Mouse (Mus musculus): ENCODE results near the gene 4430402I18Rik.

Gene 4430402I18Rik

DNA sequence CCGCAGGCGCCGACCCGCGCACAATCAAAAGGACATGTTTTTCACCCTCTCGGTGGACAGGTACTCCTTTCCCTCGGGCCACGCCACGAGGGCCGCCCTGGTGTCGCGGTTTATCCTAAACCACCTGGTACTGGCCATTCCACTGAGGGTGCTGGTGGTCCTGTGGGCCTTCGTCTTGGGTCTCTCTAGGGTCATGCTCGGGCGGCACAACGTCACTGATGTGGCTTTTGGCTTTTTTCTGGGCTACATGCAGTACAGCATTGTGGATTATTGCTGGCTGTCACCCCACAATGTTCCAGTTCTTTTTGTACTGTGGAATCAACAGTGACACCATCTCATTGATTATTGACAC lies 3.1 kb downstream of the 4430402I18Rik start:
- no peak for DNase-seq (ENCODE audit: low spot score)

GRCm38 (mm10) chr19:28963842-28964551 lies 3.6 kb downstream of the 4430402I18Rik start, which contains the start of gene Plpp6:
TSS of gene Plpp6 (plus strand) at chr19:28963953.
- DNase-seq (ENCODE audit: low spot score), result peak; percentile 72

DNA sequence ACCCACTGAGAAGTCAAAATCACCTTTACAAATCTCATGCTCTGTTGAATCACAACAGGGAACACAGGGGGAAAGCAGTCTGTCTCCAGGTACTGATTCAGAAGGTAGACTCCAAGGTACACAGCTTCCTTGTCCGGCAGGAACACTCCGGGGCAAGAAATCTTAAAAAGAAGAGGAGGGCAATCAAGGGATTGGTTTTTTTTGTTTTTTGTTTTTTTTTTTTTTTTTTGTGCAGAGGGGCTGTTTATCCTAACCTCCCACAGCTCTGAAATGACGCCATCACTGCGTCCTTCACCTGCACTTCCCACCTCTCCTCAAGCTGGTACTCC lies 4.1 kb downstream of the 4430402I18Rik start:
- DNase-seq (ENCODE audit: low spot score), result no peak

- no peak for DNase-seq (ENCODE audit: low spot score)
Observed at GRCm38 (mm10) chr19:28963113-28963512, 4.5 kb downstream of the 4430402I18Rik start.

GRCm38 (mm10) chr19:28951251-28951650 lies 16.3 kb downstream of the 4430402I18Rik start:
- DNase-seq (ENCODE audit: low spot score), result no peak

DNA sequence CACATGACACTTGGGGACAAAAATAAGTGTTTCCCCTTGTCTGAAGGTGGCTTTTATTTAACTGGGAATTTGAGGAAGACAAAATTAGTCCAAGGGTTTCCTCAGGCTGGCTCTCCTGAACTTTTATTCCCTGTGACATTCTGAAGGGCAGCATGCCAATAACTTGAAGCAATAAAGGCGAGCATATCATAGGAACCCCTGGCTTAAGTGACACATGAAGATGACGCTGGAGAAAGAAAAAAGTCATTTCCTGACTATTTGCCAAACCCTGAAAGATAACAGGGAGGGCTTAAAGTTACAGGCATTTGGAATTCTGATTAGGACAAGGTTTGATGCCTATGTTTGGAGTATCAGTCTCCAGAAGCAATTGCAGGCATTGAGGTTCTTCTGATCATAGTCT lies 20.3 kb downstream of the 4430402I18Rik start:
- no peak for DNase-seq (ENCODE audit: low spot score)

- no peak for DNase-seq (ENCODE audit: low spot score)
Observed at GRCm38 (mm10) chr19:28946782-28947181, 20.8 kb downstream of the 4430402I18Rik start.

DNA sequence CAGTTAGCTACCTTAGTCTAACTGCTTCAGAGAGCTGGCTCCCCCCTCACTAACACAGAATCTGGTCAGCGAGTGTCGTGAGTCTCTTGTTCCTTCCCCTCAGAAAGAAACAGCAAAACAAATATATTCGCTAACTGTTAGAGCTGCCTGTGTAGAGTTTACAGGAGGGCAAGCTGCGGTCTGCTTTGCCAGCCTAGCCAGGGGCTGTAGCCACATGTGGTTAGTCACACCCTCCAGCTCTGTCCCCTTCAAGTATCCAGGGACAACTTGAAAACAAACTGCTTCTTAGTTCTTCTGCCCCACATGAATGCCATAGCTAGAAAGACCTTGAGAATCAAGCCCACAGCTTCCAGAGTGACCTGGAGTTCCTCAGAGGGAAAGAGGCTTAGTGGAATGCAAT lies 26.3 kb downstream of the 4430402I18Rik start:
- no peak for DNase-seq (ENCODE audit: low spot score)

GRCm38 (mm10) chr19:28940135-28940874 lies 27.3 kb downstream of the 4430402I18Rik start:
- DNase-seq (ENCODE audit: low spot score), result no peak

- DNase-seq (ENCODE audit: low spot score), result no peak
Observed at GRCm38 (mm10) chr19:28934897-28935296, 32.7 kb downstream of the 4430402I18Rik start.

DNA sequence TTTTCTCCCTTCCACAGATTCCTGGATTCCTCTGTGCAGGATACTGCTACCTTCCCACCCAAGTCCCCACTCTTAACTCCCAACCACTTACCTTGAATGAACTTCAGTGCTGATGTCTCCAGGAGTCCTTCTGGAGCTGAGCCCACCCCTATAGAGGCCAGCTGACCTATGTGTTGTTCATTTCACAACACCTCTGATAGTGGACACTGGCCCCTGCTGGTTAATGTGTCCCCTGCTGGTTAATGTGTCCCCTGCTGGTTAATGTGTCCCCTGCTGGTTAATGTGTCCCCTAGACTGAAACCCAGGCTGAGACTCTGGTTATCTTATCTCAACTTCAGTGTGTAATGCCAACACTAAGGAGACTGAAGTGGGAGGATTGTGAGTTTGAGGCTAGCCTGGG lies 38.6 kb downstream of the 4430402I18Rik start:
- DNase-seq (ENCODE audit: low spot score), result no peak

DNA sequence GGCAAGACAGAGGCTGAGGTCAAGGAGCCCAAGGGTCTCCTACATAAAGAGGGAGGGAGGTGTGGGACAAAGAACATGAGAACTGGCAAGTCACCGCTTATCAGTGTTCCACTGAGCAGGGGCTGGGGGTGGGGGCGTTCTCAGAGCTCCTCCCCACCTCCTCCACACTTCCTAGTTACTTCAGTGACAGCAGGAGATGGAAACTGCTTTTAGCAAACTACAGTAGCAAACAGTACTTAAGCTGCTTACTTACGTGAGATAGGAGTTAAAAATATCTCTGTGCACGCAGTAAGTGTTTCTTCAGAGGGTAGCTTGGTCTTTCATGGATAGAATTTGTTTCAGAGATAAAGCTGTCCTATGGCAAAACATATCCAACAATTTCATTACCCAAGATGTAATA lies 40.2 kb downstream of the 4430402I18Rik start:
- DNase-seq (ENCODE audit: low spot score), result no peak

DNA sequence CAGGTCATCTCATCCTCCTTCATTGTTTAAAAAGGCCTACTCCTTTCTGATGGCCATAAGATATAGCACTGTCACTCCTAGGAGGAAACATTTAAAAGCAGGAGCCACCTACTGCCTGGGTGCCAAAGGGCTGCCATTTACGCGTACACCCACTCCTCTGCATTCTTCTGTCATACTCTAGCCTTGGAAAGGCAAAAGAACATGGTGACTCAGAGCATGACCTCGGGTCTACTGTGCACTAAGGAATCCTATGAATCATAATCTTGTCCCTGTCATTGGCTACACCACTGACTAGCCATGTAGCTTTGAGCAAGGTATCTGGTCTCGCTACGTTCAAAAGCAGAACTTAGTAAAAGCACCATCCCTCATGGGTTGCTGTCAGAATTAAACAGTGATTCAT lies 41.2 kb downstream of the 4430402I18Rik start:
- no peak for DNase-seq (ENCODE audit: low spot score)

GRCm38 (mm10) chr19:28917839-28918238 lies 49.8 kb downstream of the 4430402I18Rik start:
- no peak for DNase-seq (ENCODE audit: low spot score)

DNA sequence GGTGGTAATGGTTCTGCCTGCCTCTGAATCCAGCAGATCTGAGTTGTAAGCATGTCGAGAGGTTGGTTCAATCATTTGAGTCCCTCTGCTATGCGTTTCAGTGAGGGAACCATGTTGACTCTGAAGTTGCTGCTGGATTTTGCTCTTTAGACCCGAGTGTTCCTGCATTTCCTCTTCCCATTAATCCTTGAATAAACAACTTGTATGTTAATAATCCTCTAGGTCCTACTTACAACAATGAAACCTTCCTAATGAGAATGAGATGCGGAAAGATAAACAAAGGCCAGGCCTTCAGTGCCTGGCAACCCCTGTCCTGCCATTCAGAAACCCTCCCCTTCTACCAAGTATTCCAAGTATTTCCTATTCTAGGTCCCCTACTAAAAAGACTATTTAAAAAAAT lies 51.1 kb downstream of the 4430402I18Rik start:
- DNase-seq (ENCODE audit: low spot score), result no peak

DNA sequence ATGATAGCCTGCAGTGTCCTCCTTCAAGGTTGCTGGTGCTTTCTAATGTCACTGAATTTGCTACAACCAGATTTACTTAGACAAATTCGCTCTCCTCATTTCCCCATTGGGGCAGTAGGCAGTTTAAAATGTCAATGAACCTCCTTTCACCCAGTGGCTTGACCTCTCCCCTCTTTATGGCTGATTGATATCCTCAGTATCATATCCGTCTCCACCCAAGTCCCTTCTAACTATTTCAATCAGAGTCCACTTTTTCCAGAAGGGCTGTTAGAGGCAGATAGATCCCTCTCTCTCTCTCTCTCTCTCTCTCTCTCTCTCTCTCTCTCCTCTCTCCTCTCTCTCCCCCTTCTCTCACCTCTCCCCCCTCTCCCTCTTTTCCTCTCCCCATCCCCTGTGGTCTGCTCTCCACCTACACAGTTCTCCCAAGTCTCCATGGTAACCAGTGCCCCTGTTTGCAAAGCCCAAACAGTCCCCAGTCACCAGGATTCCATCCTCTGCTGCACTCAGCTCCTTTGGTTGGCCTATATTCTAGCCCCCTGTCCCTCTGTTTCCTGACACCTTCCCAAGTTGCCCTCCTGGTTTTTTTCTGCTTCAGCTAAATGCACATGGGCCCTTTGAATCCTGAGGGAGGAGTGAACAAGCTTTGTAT lies 51.9 kb downstream of the 4430402I18Rik start:
- DNase-seq (ENCODE audit: low spot score), result no peak

- no peak for DNase-seq (ENCODE audit: low spot score)
Observed at GRCm38 (mm10) chr19:28914598-28914997, 53.0 kb downstream of the 4430402I18Rik start.

GRCm38 (mm10) chr19:28908693-28909092 lies 58.9 kb downstream of the 4430402I18Rik start:
- DNase-seq (ENCODE audit: low spot score), result no peak

DNA sequence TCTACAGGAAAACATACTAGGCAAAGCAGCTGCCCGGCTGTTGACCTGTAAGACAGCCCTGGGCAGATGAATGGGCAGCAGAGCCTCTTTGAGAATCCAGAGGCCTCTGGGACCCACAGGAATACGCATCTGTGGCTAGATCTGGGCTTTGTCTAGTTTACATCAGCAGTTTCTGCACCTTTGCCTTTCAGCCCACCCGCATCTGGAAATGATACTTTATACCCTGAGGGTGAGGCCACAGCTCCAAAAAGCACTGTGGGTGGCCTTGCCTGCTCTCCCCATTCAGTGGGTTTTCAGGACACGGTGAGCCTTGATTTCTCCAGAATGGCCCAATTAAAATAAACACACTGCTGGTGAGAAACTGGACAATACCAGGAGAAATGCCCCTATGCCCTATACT lies 59.4 kb downstream of the 4430402I18Rik start:
- DNase-seq (ENCODE audit: low spot score), result no peak

DNA sequence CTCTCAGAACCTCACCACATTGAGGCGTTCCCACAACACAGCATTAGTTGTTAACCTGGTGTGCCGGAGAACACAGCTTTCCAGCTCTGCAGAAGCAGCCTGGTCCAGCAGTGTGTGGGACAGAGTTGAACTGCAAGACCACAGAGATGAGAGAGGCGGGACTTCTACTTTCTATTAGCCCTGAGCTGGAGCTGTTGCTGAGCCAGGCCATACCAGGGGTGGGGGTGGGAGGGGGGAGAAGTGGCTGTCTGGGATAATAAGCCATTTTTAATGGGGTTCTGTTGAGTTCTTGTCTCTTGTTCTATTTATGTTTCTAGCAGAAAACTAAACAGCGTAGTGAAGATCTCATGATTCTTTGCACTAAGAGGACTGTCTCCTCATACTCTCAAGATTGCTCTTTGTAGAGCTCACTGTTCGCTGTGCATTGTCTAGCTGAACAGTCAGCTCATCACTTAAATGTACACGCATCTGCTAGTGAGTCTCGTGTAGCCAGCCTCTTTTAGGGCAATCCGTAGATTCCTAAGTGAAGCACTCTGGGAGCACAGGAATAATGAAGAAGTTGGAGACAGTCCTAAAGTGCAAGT lies 64.0 kb downstream of the 4430402I18Rik start:
- no peak for DNase-seq (ENCODE audit: low spot score)

- DNase-seq (ENCODE audit: low spot score), result no peak
Observed at GRCm38 (mm10) chr19:28902806-28903205, 64.8 kb downstream of the 4430402I18Rik start.

- DNase-seq (ENCODE audit: low spot score), result no peak
Observed at GRCm38 (mm10) chr19:28902111-28902510, 65.5 kb downstream of the 4430402I18Rik start.

DNA sequence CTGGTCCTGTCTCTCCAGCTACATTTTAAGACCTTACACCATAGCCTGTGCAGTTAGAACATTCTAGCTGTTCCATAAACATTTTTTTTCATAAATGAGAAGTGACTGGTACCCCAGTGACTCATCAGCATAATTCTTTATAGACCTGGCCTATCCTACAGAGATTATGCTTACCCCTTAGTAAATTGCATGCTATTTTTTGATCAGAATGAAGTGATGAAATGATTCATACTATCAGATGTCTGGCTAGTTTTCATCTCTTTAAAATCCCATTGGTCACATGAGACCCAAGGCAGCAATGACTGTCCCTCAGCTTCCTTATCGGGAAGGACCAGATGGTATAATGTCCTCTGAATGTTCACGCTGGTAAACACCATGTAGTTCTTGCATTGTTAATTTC lies 66.8 kb downstream of the 4430402I18Rik start:
- no peak for DNase-seq (ENCODE audit: low spot score)

All from MN1 (cell line).